Mouse (Mus musculus): ENCODE data around the gene Tada2b. TPM values are rescaled to one million over a fixed set of nuclear protein-coding genes. Genes with fewer than 3 reads are reported as not detected.

The Tada2b gene
- polyA plus RNA-seq, 1 experiment from 2014 or later = 5.6 TPM

Other genes with a start within 250 kb of the Tada2b start
- gene Sorcs2, start 86.1 kb downstream of the Tada2b start, polyA plus RNA-seq (2014; fragmentation: Nextera tagmentation; extraction: Ambion mirVana) = 11.5 and 13.0 TPM in 2 replicates
- 46.0 and 47.4 TPM in 2 replicates for gene Grpel1, start 19.3 kb downstream of the Tada2b start, polyA plus RNA-seq (2014; fragmentation: Nextera tagmentation; extraction: Ambion mirVana)
- gene Ccdc96, start 303 bp upstream of the Tada2b start, polyA plus RNA-seq (2014; fragmentation: Nextera tagmentation; extraction: Ambion mirVana) = 2.5 and 2.9 TPM in 2 replicates
- gene Tbc1d14, start 109.0 kb upstream of the Tada2b start, polyA plus RNA-seq (2014; fragmentation: Nextera tagmentation; extraction: Ambion mirVana) = 74.2 and 76.6 TPM in 2 replicates
- gene D5Ertd579e, start 211.7 kb upstream of the Tada2b start, polyA plus RNA-seq (2014; fragmentation: Nextera tagmentation; extraction: Ambion mirVana) = 45.3 and 47.0 TPM in 2 replicates